Mouse (Mus musculus) midbrain, embryonic 13.5 days (tissue): ENCODE measurements around the gene Cnn3. TPM values are rescaled to one million over a fixed set of nuclear protein-coding genes. Genes with fewer than 3 reads are reported as not detected.
A peak's percentile ranks its signal among the peaks of the same experiment; 100 is the strongest.

ENCODE experiments used
- ATAC-seq: fragments of 200-750 bp; cut with Nextera tagmentation; 2 replicates; pipeline ENCODE4 v1.8.0; 2017; ENCODE audit warnings: mild to moderate bottlenecking, moderate TSS enrichment, moderate library complexity
- H3K27ac ChIP-seq: fragments of 300-500 bp; sonication (generic); 2 replicates; pipeline ENCODE4 v1.5.1; 2015; ENCODE audit warnings: inconsistent platforms, mild to moderate bottlenecking, moderate library complexity
- H3K27me3 ChIP-seq: fragments of 300-500 bp; sonication (generic); 2 replicates; pipeline ENCODE4 v1.6.1; 2015; ENCODE audit warnings: mild to moderate bottlenecking, inconsistent platforms
- H3K36me3 ChIP-seq: fragments of 300-500 bp; sonication (generic); 2 replicates; pipeline ENCODE4 v1.6.1; 2015; ENCODE audit warnings: mild to moderate bottlenecking, inconsistent platforms
- H3K4me1 ChIP-seq: fragments of 300-500 bp; sonication (generic); replicated peaks from 2 replicates; pipeline ENCODE4 v1.6.1; 2015; ENCODE audit warnings: inconsistent platforms
- H3K4me2 ChIP-seq: fragments of 300-500 bp; sonication (generic); replicated peaks from 2 replicates; pipeline ENCODE4 v1.6.1; 2015; ENCODE audit warnings: moderate library complexity, mild to moderate bottlenecking, inconsistent platforms
- H3K4me3 ChIP-seq: fragments of 300-500 bp; sonication (generic); replicated peaks from 2 replicates; pipeline ENCODE4 v1.5.1; 2015; ENCODE audit warnings: mild to moderate bottlenecking, inconsistent platforms
- H3K9ac ChIP-seq: fragments of 300-500 bp; sonication (generic); replicated peaks from 2 replicates; pipeline ENCODE4 v1.6.1; 2015; ENCODE audit warnings: mild to moderate bottlenecking, inconsistent platforms
- H3K9me3 ChIP-seq: fragments of 300-500 bp; sonication (generic); 2 replicates; pipeline ENCODE4 v1.6.1; 2016; ENCODE audit warnings: mild to moderate bottlenecking, inconsistent platforms
- WGBS: fragments of 180-500 bp; shearing (Covaris S2); methylation state at CpG from one replicate; pipeline ENCODE4 v1.1.7; 2015; 5-methylcytosine and 5-hydroxymethylcytosine counted together
- polyA plus RNA-seq: library from polyadenylated mRNA; unstranded; fragments of >200 nt; fragmentation: Nextera tagmentation; extraction: Ambion mirVana; gene quantifications from 2 replicates; pipeline ENCODE4 v1.2.1, GENCODE M21; 2015

Cnn3 gene
- polyA plus RNA-seq, 1 experiment from 2014 or later: 728 TPM

GRCm38 (mm10) chr3:121460473-121461193 lies 34.3 kb downstream of the Cnn3 start:
- Histone ChIP-seq H3K27ac (no peak overlapping the region), H3K36me3 (peaks cover 57% of the 10 kb centered on the region), H3K9ac (no peak overlapping the region), H3K27me3 (no peaks in the 10 kb centered on the region), H3K4me1 (peaks cover 20% of the 10 kb centered on the region), H3K4me3 (no peak overlapping the region), H3K4me2 (no peak overlapping the region), H3K9me3 (no peaks in the 10 kb centered on the region)
- ATAC-seq: no peak
- 89% methylated on average over 16 of the region's 16 CpGs for WGBS

DNA sequence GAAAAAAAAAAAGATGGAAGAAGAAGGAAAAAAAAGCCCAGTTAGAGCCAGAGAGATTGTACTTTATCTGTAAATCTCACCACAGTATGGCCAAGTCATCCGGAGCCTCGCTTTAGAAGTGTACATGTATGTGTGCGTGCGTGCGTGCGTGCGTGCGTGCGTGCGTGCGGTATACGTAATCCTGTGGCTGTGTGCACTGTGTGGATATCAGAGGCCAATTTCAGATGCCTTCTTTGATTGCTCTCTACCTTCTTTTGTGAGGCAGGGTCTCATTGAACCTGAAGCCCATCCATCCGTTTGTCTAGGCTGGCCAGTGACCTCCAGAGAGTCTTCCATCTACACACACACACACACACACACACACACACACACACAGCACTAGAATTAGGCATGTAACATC lies 35.2 kb downstream of the Cnn3 start:
- Histone ChIP-seq H3K27me3 (no peaks in the 10 kb centered on the region), H3K4me2 (no peak overlapping the region), H3K36me3 (peaks cover 48% of the 10 kb centered on the region), H3K4me1 (peaks cover 25% of the 10 kb centered on the region), H3K27ac (no peak overlapping the region), H3K9me3 (no peaks in the 10 kb centered on the region), H3K9ac (no peak overlapping the region), H3K4me3 (no peak overlapping the region)
- ATAC-seq: no peak
- WGBS: 94% methylated on average over 13 of the region's 13 CpGs

- ATAC-seq: no peak
- Histone ChIP-seq H3K9ac (no peak overlapping the region), H3K9me3 (no peaks in the 10 kb centered on the region), H3K4me3 (no peak overlapping the region), H3K4me1 (peaks cover 25% of the 10 kb centered on the region), H3K36me3 (peaks cover 35% of the 10 kb centered on the region), H3K27ac (no peak overlapping the region), H3K4me2 (no peak overlapping the region), H3K27me3 (no peaks in the 10 kb centered on the region)
- 95% methylated on average over 3 of the region's 3 CpGs for WGBS
These were observed 36.5 kb downstream of the Cnn3 start for GRCm38 (mm10) chr3:121462782-121463181.

GRCm38 (mm10) chr3:121464733-121465305 lies 38.5 kb downstream of the Cnn3 start:
- ATAC-seq: no peak
- H3K27me3 ChIP-seq: no peaks in the 10 kb centered on the region
- H3K4me2 ChIP-seq: no peak overlapping the region
- H3K9ac ChIP-seq: no peak overlapping the region
- H3K36me3 ChIP-seq: peaks cover 16% of the 10 kb centered on the region
- H3K9me3 ChIP-seq: no peaks in the 10 kb centered on the region
- H3K4me3 ChIP-seq: no peak overlapping the region
- peaks cover 40% of the 10 kb centered on the region for H3K4me1 ChIP-seq
- WGBS: 24% methylated on average over 7 of the region's 7 CpGs
- H3K27ac ChIP-seq: peak overlapping the region; percentile 68

DNA sequence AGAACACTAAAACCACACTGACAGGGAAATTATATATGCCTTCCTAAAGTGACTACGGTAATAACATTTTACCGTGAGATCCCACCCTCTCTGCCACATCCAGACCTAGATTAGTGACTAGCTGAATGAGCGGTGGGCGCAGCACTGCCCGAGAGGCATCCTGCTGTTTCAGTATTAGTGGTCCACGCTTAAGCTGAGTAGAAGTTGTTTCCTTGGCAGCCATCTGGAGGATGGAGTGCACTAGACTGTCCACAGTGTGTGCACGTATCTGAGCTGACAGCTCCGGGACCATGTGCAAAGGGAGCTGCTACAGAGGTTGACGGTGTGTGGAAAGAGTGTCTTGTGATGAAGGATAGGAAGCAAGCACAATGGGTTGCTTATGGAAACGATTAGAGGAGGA lies 39.5 kb downstream of the Cnn3 start:
- peak; percentile 65 for ATAC-seq
- Histone ChIP-seq H3K4me2 (no peak overlapping the region), H3K27ac (no peak overlapping the region), H3K9ac (no peak overlapping the region), H3K4me1 (peaks cover 43% of the 10 kb centered on the region), H3K9me3 (no peaks in the 10 kb centered on the region), H3K4me3 (no peak overlapping the region), H3K36me3 (peaks cover 11% of the 10 kb centered on the region), H3K27me3 (no peaks in the 10 kb centered on the region)
- 59% methylated on average over 10 of the region's 10 CpGs for WGBS

GRCm38 (mm10) chr3:121467094-121467552 lies 40.8 kb downstream of the Cnn3 start:
- Histone ChIP-seq H3K27ac (no peak overlapping the region), H3K9me3 (no peaks in the 10 kb centered on the region), H3K4me3 (no peak overlapping the region), H3K9ac (no peak overlapping the region), H3K4me1 (peaks cover 43% of the 10 kb centered on the region), H3K4me2 (no peak overlapping the region), H3K36me3 (no peaks in the 10 kb centered on the region), H3K27me3 (no peaks in the 10 kb centered on the region)
- 89% methylated on average over 10 of the region's 10 CpGs for WGBS
- ATAC-seq: no peak

DNA sequence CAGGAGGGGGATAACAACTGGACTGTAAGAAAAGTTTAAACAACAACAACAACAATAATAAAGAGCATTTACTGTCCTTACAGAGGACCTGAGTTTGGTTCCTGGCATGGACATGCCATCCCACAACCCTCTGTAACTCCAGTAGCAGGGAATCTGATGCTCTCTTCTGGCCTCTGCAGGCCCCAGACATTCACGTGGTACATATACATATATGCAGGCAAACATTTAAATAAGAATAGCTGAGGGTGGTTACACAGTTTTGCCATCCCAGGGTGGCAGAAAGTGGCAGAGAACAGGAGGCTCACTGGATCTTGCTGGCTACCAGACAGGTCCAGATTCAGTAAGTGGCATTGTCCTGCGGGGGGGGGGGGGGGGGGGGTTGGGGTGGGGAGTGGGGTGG lies 41.8 kb downstream of the Cnn3 start:
- Histone ChIP-seq H3K27ac (no peak overlapping the region), H3K4me1 (peaks cover 43% of the 10 kb centered on the region), H3K4me3 (no peak overlapping the region), H3K9me3 (no peaks in the 10 kb centered on the region), H3K27me3 (no peaks in the 10 kb centered on the region), H3K4me2 (no peak overlapping the region), H3K9ac (no peak overlapping the region), H3K36me3 (no peaks in the 10 kb centered on the region)
- no peak for ATAC-seq
- 11% methylated on average over 1 of the region's 2 CpGs for WGBS

DNA sequence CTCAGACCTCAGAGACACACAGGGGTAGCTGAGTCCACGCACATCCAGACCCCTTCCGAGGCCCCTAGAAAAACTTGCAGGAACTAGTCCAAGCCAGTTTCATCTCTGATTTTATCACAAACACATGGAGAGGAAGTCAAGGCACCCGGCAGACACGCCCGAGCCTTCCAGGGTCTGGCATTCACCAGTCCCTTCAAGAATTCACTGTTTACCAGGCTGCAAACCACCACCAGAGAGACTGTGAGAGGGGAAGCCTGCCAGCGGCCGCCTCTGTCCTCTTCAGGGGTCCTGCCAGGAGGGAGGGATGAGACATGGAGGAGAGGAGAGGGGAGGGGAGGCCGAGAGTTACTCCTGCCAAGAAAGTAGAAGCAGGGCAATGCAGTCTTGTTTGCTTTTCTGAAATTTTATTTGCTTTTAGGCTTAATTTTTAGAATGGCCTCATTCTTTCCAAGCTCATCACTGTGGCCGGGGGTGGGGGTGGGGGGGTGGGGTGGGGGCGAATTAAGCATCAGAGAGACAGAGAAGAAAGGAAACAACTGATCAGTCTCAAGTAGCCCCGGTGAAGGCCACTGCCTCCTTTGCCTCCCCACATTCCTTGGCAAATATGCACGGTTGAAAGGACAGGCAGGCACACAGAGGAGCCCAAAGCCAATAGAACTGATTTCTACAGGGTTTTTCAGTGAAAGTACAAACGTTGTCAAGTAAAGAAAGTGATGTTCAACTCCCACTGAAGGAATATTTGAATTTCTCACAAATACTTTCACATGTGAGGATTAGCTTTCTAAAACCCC lies 43.1 kb downstream of the Cnn3 start:
- 4% methylated on average over 13 of the region's 13 CpGs for whole genome bisulfite sequencing
- peak; percentile 76 for ATAC-seq
- peak overlapping the region; percentile 19; the same call in 1 of the 2 replicates for H3K4me2 ChIP-seq

DNA sequence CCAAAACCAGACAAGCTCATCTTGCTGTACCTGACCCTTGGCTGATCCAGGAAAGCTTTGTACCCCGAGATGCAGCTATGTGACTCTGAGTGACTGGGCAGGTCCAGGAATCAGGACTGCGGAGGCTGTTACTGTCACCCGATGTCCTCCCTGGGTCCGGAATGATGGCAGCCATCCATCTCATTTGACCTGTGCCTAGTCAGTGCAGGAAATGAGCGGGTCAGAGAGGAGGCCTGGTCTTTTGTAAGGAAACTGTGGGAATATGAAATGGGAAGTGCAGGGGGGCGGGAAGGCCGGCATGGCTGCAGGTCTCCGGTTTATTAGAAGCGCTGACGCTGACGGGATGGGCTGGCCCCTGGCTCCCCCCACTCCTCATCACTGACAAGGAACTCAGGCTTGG lies 45.4 kb downstream of the Cnn3 start:
- H3K4me3 ChIP-seq: no peak overlapping the region
- no peak overlapping the region for H3K27ac ChIP-seq
- H3K27me3 ChIP-seq: no peaks in the 10 kb centered on the region
- WGBS: 80% methylated on average over 11 of the region's 11 CpGs
- H3K4me1 ChIP-seq: peaks cover 19% of the 10 kb centered on the region
- ATAC-seq: no peak
- H3K9ac ChIP-seq: no peak overlapping the region
- H3K36me3 ChIP-seq: no peaks in the 10 kb centered on the region
- H3K4me2 ChIP-seq: no peak overlapping the region
- no peaks in the 10 kb centered on the region for H3K9me3 ChIP-seq

More for the DNA sequence above, 43.1 kb downstream of the Cnn3 start:
- H3K4me1 ChIP-seq: peaks cover 36% of the 10 kb centered on the region
- no peaks in the 10 kb centered on the region for H3K9me3 ChIP-seq
- no peak overlapping the region for H3K9ac ChIP-seq
- no peak overlapping the region for H3K4me3 ChIP-seq
- no peaks in the 10 kb centered on the region for H3K27me3 ChIP-seq
- no peaks in the 10 kb centered on the region for H3K36me3 ChIP-seq
- peak overlapping the region; percentile 56; the same call in 1 of the 2 replicates for H3K27ac ChIP-seq

DNA sequence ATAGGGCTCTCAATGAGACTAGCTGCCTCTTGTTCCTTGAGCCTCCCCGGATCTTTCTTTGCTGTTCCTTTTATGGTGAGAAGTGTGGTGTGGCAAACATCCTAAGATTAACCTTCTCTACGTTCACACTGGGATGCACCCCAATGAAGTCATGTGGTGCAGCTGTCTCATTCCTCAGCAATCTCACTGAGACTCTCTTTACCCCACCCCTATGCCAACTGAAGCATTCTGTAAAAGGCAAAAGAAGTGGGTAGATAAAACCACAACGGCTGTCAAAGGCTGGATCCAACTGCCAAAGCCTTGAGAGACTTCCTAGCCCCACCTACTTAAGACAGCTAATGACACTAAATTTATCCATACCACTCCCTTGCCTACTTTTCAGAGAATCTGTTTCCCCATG lies 48.4 kb downstream of the Cnn3 start:
- Histone ChIP-seq H3K27ac (no peak overlapping the region), H3K9ac (no peak overlapping the region), H3K4me2 (no peak overlapping the region), H3K4me1 (peaks cover 12% of the 10 kb centered on the region), H3K4me3 (no peak overlapping the region), H3K36me3 (no peaks in the 10 kb centered on the region), H3K9me3 (no peaks in the 10 kb centered on the region), H3K27me3 (0 out of 2 replicates have a peak, but pooled peaks cover 10% of the 10 kb centered on the region)
- WGBS: 51% methylated on average over 3 of the region's 3 CpGs
- ATAC-seq: no peak

GRCm38 (mm10) chr3:121480030-121480960 lies 54.0 kb downstream of the Cnn3 start:
- H3K4me2 ChIP-seq: peak overlapping the region; percentile 13; the same call in 1 of the 2 replicates
- no peaks in the 10 kb centered on the region for H3K9me3 ChIP-seq
- peak overlapping the region; percentile 74 for H3K27ac ChIP-seq
- 22% methylated on average over 26 of the region's 26 CpGs for WGBS
- no peaks in the 10 kb centered on the region for H3K36me3 ChIP-seq
- H3K9ac ChIP-seq: 0 out of 2 replicates have a peak overlapping the region, but pooled peaks have one; percentile 8
- H3K4me1 ChIP-seq: peaks cover 53% of the 10 kb centered on the region
- no peak overlapping the region for H3K4me3 ChIP-seq
- ATAC-seq: peak; percentile 72
- 0 out of 2 replicates have a peak, but pooled peaks cover 15% of the 10 kb centered on the region for H3K27me3 ChIP-seq
